In genomic region chr17:87773175-87773574, GRCm38 (mm10) we compare ENCODE assay signal across 13 mouse cellular contexts. TPM values are rescaled to one million over a fixed set of nuclear protein-coding genes. Genes with fewer than 3 reads are reported as not detected.
DNase-seq lines count a peak whose midpoint lies in the region; ATAC-seq and TF ChIP-seq lines count a peak whose summit lies in the region.
"Had no signal": no experiment of that assay in that cellular context is flagged by ENCODE, and none has a peak within 500 bp of the region (broad histone marks: within the 10 kb centered on the region; RNA-seq: fewer than 3 reads in every experiment).

No protein-coding gene starts in this region.

- no peak for TF ChIP-seq POLR2A in bone marrow, adult 2 months (IDR thresholded peaks at IDR 0.05; ENCODE audit: borderline replicate concordance, control insufficient read depth, low read depth, low read length)

- H3K27ac ChIP-seq in liver, postnatal 0 days (ENCODE audit: low read depth), result no peak overlapping the region
- H3K27ac ChIP-seq in liver, embryonic 11.5 days (ENCODE audit: low read depth, low read length), result no peak overlapping the region
- H3K27ac ChIP-seq in bone marrow, adult 2 months (ENCODE audit: control insufficient read depth, insufficient read depth, low read depth, low read length, poor library complexity), result no peak overlapping the region
- H3K27ac ChIP-seq: forebrain, embryonic 12.5 days; liver, embryonic 15.5 days had no signal

- H3K9ac ChIP-seq in liver, postnatal 0 days (replicated peaks), result no peak overlapping the region
- H3K9ac ChIP-seq in liver, embryonic 11.5 days (ENCODE audit: low read depth, low read length), result no peak overlapping the region
- H3K9ac ChIP-seq: forebrain, embryonic 12.5 days; liver, embryonic 15.5 days had no signal

- peak; percentile 17 for DNase-seq in embryo, embryonic 10.5 days (ENCODE audit: low spot score)
- no peak for DNase-seq in embryo, embryonic 11 days
- DNase-seq in liver, postnatal 0 days, result no peak
- no peak for DNase-seq in liver, embryonic 11.5 days (ENCODE audit: low spot score)
- peak; percentile 6 for DNase-seq in 416B (ENCODE audit: low read depth)
- DNase-seq in adrenal gland, postnatal 10 days, result no peak
- DNase-seq in right cerebral cortex, postnatal 25 days, result no peak
- DNase-seq: adrenal gland, postnatal 14 days; heart, adult 11 months; spleen, adult 18-20 months had no signal

- no peaks in the 10 kb centered on the region for H3K36me3 ChIP-seq in liver, postnatal 0 days (replicated peaks; ENCODE audit: insufficient read depth, low read length)
- H3K36me3 ChIP-seq in liver, embryonic 11.5 days (ENCODE audit: control insufficient read depth, insufficient read depth, low read length), result no peaks in the 10 kb centered on the region
- H3K36me3 ChIP-seq: forebrain, embryonic 12.5 days; liver, embryonic 15.5 days had no signal

- no peak for TF ChIP-seq EP300 in liver, postnatal 0 days (IDR thresholded peaks at IDR 0.05; ENCODE audit: low read depth)

- TF ChIP-seq CTCF in liver, postnatal 0 days (IDR thresholded peaks at IDR 0.05; ENCODE audit: low read depth), result peak; percentile 57
- peak; percentile 62 for TF ChIP-seq CTCF in bone marrow, adult 2 months (IDR thresholded peaks at IDR 0.05; ENCODE audit: control insufficient read depth, insufficient read depth, low read length)

- WGBS in liver, postnatal 0 days (ENCODE audit: insufficient replicate concordance), result 74% methylated on average over 3 of the region's 3 CpGs
- 60% methylated on average over 3 of the region's 3 CpGs for WGBS in liver, embryonic 11.5 days
- WGBS in bone marrow, adult 2 months, result 70% methylated on average over 3 of the region's 3 CpGs

- H3K4me2 ChIP-seq in liver, postnatal 0 days (ENCODE audit: low read depth, low read length), result no peak overlapping the region
- H3K4me2 ChIP-seq in liver, embryonic 11.5 days, result no peak overlapping the region
- H3K4me2 ChIP-seq: forebrain, embryonic 12.5 days; liver, embryonic 15.5 days had no signal

- no peak for ATAC-seq in liver, postnatal 0 days
- no peak for ATAC-seq in liver, embryonic 11.5 days (replicated peaks; ENCODE audit: low FRiP score)

- no peak overlapping the region for H3K4me3 ChIP-seq in liver, postnatal 0 days (ENCODE audit: low read depth, low read length)
- no peak overlapping the region for H3K4me3 ChIP-seq in liver, embryonic 11.5 days (ENCODE audit: low read depth, low read length)
- no peak overlapping the region for H3K4me3 ChIP-seq in bone marrow, adult 2 months (replicated peaks; ENCODE audit: control insufficient read depth, low read depth, low read length)
- H3K4me3 ChIP-seq: forebrain, embryonic 12.5 days; liver, embryonic 15.5 days had no signal

- H3K4me1 ChIP-seq in liver, postnatal 0 days (ENCODE audit: insufficient read depth), result no peaks in the 10 kb centered on the region
- no peaks in the 10 kb centered on the region for H3K4me1 ChIP-seq in liver, embryonic 11.5 days (replicated peaks; ENCODE audit: control insufficient read depth, insufficient read depth, low read length)
- H3K4me1 ChIP-seq in bone marrow, adult 2 months (ENCODE audit: control insufficient read depth, insufficient read depth, low read length), result no peaks in the 10 kb centered on the region
- H3K4me1 ChIP-seq: forebrain, embryonic 12.5 days; liver, embryonic 15.5 days had no signal

- H3K9me3 ChIP-seq in liver, postnatal 0 days (ENCODE audit: low read length), result no peaks in the 10 kb centered on the region
- no peaks in the 10 kb centered on the region for H3K9me3 ChIP-seq in liver, embryonic 11.5 days (ENCODE audit: control insufficient read depth, low read length)
- H3K9me3 ChIP-seq: forebrain, embryonic 12.5 days; liver, embryonic 15.5 days had no signal

- no peaks in the 10 kb centered on the region for H3K27me3 ChIP-seq in liver, postnatal 0 days (ENCODE audit: insufficient read depth, low read length)
- no peaks in the 10 kb centered on the region for H3K27me3 ChIP-seq in liver, embryonic 11.5 days (replicated peaks; ENCODE audit: control insufficient read depth, insufficient read depth, low read length)
- H3K27me3 ChIP-seq: forebrain, embryonic 12.5 days; liver, embryonic 15.5 days had no signal

RNA-seq across cellular contexts. Expression of gene Kcnk12, which starts 24.6 kb away (rescaled TPM):
- 0.52 and 1.2 TPM in 2 replicates for polyA plus RNA-seq in liver, postnatal 0 days (2015; fragmentation: Nextera tagmentation; extraction: Ambion mirVana)
- polyA plus RNA-seq in liver, embryonic 11.5 days (2014; fragmentation: Nextera tagmentation; extraction: Ambion mirVana), result 0.64 and 0.86 TPM in 2 replicates
- polyA plus RNA-seq in bone marrow, adult 2 months (2011; ENCODE audit: insufficient read depth, insufficient read length, low replicate concordance, missing spikeins), result 0.66 and 1.8 TPM in 2 replicates
- under 1 TPM; 0.18 to 0.27 TPM for total RNA-seq in adrenal gland, postnatal 10 days (2021)

Comparison
In these comparisons a context has a peak if more than half of its experiments do, and no peak if none do; other contexts are left out.
1. DNase-seq: peak in embryo, embryonic 10.5 days (single experiment) and 416B (single experiment); none in embryo, embryonic 11 days (single experiment), liver, postnatal 0 days (single experiment), liver, embryonic 11.5 days (single experiment), adrenal gland, postnatal 10 days (single experiment) and right cerebral cortex, postnatal 25 days (single experiment).